Mouse (Mus musculus) bone marrow, adult 2 months (tissue): ENCODE measurements around the gene Actl6a.

Experiments used
- CTCF ChIP-seq: fragments of 200-500 bp; IDR thresholded peaks from 2 replicates; pipeline ENCODE4 v1.5.1; 2011; ENCODE audit warnings: low read length, control low read depth; ENCODE audit not compliant: control insufficient read depth, insufficient read depth
- POLR2A ChIP-seq: fragments of 200-500 bp; IDR thresholded peaks from 2 replicates; pipeline ENCODE4 v1.6.1; 2011; ENCODE audit warnings: low read depth, mild to moderate bottlenecking, control low read depth, low read length, borderline replicate concordance; ENCODE audit not compliant: control insufficient read depth

GRCm38 (mm10) chr3:32687156-32687555 lies 18.9 kb upstream of the Actl6a start:
- TF ChIP-seq CTCF: no peak
- no peak for TF ChIP-seq POLR2A
